Mouse (Mus musculus): Measurements from ENCODE around the gene Prkd2. TPM values are rescaled to one million over a fixed set of nuclear protein-coding genes. Genes with fewer than 3 reads are reported as not detected.

Gene Prkd2
- 2.7 and 3.5 TPM in 2 replicates for polyA plus RNA-seq (2015; fragmentation: Nextera tagmentation; extraction: Ambion mirVana)

DNA sequence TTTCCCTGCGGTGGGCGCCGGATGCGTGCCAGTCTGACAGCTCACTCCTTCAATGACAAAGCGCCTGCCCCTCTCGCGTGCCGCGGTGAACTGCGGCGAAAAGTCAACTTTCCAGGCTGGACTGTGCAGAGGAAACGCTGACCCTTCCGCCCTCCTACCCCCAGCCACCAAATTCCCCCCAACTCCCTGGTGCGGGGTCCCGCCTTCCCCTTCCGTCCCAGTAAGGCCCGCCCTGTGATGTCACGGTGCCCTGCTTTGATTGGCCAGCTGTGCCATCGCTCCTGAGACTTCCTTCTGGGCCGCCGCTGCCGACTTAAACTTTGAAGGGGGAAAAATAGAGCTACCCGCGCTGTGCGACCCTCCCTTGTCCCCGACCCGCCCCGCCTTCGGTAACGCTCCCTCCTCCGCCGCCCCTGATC is at the start of gene Prkd2:
Prkd2 (plus strand) TSS at position 258 of the 419 bp plus-strand sequence.
- Histone ChIP-seq H3K27me3 (no peaks in the 10 kb centered on the region), H3K27ac (peak within 1 kb of the TSS; percentile 78), H3K9ac (peak within 1 kb of the TSS; percentile 84), H3K9me3 (replicated peaks) (no peaks in the 10 kb centered on the region), H3K4me3 (replicated peaks) (peak within 1 kb of the TSS; percentile 73), H3K4me2 (peak within 1 kb of the TSS; percentile 100), H3K36me3 (peaks cover 38% of the 10 kb centered on the region), H3K4me1 (replicated peaks) (peaks cover 63% of the 10 kb centered on the region)
- under 1% methylated on average over 32 of the region's 32 CpGs for WGBS (ENCODE audit: insufficient replicate concordance)
- DNase-seq (peak; percentile 77), ATAC-seq (ENCODE audit: low read depth) (peak; percentile 82)

DNA sequence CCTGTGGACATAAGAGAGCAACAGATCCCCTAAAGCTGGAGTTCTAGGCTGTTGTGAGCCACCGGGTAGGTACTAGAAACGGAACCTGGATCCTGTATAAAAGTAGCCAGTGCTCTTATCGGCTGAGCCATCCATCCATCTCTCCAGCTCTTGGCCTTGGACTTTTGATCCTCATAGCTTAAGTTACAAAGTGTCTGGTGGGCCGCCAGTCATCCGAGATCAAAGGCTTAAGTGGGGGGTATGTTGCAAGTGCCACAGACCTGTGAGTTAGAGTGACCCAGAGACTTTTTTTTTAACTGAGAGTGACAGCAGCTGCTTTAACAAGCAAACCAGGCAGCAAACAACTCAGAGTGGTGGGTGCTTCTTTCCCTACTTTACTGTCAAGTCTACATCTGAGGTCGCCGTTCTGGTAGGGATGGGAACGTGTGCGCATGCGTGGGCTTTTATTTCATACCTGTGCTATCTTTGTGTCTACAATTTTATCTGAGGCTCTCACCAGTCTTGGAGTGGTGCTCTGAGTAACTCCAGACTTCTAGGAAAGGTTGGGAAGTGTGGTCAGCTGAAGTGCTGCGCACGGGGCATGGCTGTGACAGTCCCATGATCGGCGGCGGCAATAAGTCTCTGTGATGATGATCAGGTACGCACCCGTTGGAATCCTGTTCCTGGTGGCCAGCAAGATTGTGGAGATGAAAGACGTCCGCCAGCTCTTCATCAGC is 49.5 kb upstream of the Prkd2 start:
- no peaks in the 10 kb centered on the region for H3K27me3 ChIP-seq
- H3K36me3 ChIP-seq = peaks cover 100% of the 10 kb centered on the region
- H3K4me3 ChIP-seq (replicated peaks) = 0 out of 2 replicates have a peak overlapping the region, but pooled peaks have one; percentile 11
- ATAC-seq (ENCODE audit: low read depth) (no peak; the same call in 1 of the 2 replicates), DNase-seq (no peak)
- peak overlapping the region; percentile 15; the same call in 1 of the 2 replicates for H3K4me2 ChIP-seq
- peaks cover 14% of the 10 kb centered on the region for H3K4me1 ChIP-seq (replicated peaks)
- 87% methylated on average over 19 of the region's 19 CpGs for WGBS (ENCODE audit: insufficient replicate concordance)
- no peak overlapping the region for H3K9ac ChIP-seq
- no peaks in the 10 kb centered on the region for H3K9me3 ChIP-seq (replicated peaks)
- H3K27ac ChIP-seq = peak overlapping the region; percentile 41; the same call in 1 of the 2 replicates

DNA sequence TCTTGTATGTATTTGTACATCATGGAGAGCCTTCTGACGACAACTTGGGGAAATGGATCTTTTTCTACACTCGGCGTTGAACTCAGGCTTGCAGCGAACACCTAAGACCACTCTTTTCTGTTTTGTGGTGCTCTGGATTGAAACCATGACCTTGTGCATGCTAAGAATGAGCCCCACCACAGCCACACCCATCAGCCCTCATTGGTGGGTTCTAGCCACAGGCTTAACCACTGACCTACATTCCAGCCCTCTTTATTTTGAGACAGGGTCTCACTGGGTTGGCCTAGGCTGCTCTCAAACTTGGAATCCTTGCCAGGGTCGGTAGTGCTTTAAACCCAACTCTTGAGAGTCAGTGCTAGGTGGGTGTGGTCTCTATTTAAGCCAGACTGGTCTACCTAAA is 47.8 kb upstream of the Prkd2 start:
- ATAC-seq (ENCODE audit: low read depth) (no peak), DNase-seq (no peak)
- 92% methylated on average over 5 of the region's 5 CpGs for WGBS (ENCODE audit: insufficient replicate concordance)
- H3K4me1 ChIP-seq (replicated peaks) = peaks cover 13% of the 10 kb centered on the region
- H3K27ac ChIP-seq = no peak overlapping the region
- H3K9me3 ChIP-seq (replicated peaks) = no peaks in the 10 kb centered on the region
- H3K27me3 ChIP-seq = no peaks in the 10 kb centered on the region
- H3K4me2 ChIP-seq = no peak overlapping the region
- H3K9ac ChIP-seq = no peak overlapping the region
- H3K36me3 ChIP-seq = peaks cover 97% of the 10 kb centered on the region
- H3K4me3 ChIP-seq (replicated peaks) = no peak overlapping the region

DNA sequence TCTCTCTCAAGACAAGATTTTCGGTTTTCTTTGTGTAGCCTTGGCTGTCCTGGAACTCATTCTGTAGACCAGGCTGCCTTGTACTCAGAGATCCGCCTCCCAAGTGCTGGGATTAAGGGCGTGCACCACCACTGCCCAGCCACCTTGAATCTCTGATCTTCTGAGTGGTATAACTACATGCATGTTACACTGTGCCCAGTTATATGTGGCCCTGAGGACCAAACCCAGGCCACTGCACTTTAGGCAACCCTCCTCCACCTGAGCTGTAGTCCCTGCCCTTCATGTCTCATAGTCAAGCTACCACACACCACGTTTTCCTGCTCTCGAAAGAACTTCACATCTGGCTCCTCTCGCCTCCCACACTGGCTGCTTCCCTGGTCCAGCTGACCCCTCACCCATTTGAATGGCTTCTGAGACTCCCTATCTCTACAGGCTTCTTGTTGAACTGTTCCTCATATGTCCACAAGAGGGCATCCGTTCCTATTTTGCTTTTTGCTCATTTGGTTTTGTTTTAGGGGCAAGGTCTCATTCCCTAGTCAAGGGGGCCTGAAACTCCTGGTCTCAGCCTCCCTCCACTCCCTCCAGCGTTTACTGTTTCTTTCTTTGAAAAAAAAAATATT is 38.2 kb upstream of the Prkd2 start:
- Histone ChIP-seq H3K36me3 (0 out of 2 replicates have a peak, but pooled peaks cover 3% of the 10 kb centered on the region), H3K27me3 (no peaks in the 10 kb centered on the region), H3K4me2 (no peak overlapping the region), H3K9me3 (replicated peaks) (no peaks in the 10 kb centered on the region), H3K9ac (no peak overlapping the region), H3K4me3 (replicated peaks) (no peak overlapping the region), H3K4me1 (replicated peaks) (peaks cover 4% of the 10 kb centered on the region), H3K27ac (no peak overlapping the region)
- WGBS (ENCODE audit: insufficient replicate concordance) = 24% methylated on average over 8 of the region's 8 CpGs
- ATAC-seq (ENCODE audit: low read depth) (0 out of 2 replicates have a peak, but pooled peaks have one; percentile 42), DNase-seq (no peak)

DNA sequence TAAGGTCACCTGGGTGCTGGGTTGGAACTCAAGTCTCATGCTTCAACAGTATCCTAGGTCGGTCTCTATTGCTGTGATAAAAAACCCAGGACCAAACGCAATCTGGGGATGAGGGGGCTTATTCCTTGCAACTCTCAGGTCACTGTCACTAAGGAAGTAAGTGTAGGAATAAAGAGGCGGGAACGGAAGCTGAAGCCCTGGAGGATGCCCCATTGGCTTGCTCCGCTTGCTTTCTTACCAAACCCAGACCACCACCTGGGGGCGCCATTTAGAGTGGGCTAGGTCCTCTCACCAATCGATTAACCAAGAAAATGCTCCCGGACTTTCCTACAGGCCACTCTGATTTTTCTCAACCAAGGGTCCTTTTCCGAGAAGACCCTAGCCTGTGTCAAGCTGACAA is 34.8 kb upstream of the Prkd2 start:
- Histone ChIP-seq H3K4me3 (replicated peaks) (no peak overlapping the region), H3K36me3 (no peaks in the 10 kb centered on the region), H3K27ac (no peak overlapping the region), H3K4me1 (replicated peaks) (peaks cover 21% of the 10 kb centered on the region), H3K9me3 (replicated peaks) (no peaks in the 10 kb centered on the region), H3K27me3 (peaks cover 26% of the 10 kb centered on the region), H3K4me2 (no peak overlapping the region), H3K9ac (no peak overlapping the region)
- no peak for DNase-seq
- 68% methylated on average over 9 of the region's 9 CpGs for WGBS (ENCODE audit: insufficient replicate concordance)
- ATAC-seq (ENCODE audit: low read depth) = no peak

- Histone ChIP-seq H3K4me3 (replicated peaks) (no peak overlapping the region), H3K9ac (no peak overlapping the region), H3K27ac (no peak overlapping the region), H3K9me3 (replicated peaks) (no peaks in the 10 kb centered on the region), H3K27me3 (peaks cover 26% of the 10 kb centered on the region), H3K4me2 (no peak overlapping the region), H3K4me1 (replicated peaks) (peaks cover 21% of the 10 kb centered on the region), H3K36me3 (peaks cover 2% of the 10 kb centered on the region; the same call in 1 of the 2 replicates)
- no peak for DNase-seq
- ATAC-seq (ENCODE audit: low read depth) = no peak
- 77% methylated on average over 9 of the region's 9 CpGs for WGBS (ENCODE audit: insufficient replicate concordance)
Measured at GRCm38 (mm10) chr7:16808647-16809046, 34.1 kb upstream of the Prkd2 start.

DNA sequence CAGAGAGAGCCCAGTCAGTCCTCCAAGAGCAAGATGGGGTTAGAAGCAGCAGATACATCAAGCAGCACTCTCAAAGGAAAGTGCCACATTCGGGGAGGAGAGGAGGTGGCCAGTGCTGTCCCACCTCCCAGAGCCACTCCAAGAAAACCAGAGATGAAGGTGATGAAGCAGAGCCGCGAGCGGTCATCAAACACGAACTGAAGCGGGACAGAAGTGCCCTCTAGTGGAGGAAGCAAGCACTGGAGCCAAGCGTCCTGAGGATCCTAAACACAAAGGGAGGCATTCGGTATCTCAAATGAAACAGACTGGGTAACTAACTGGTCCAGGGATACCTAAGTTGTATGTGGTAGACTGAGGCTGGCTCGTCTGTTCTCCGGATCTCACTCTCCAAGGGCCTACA is 33.0 kb upstream of the Prkd2 start:
- peaks cover 26% of the 10 kb centered on the region for H3K27me3 ChIP-seq
- H3K9me3 ChIP-seq (replicated peaks) = no peaks in the 10 kb centered on the region
- H3K36me3 ChIP-seq = peaks cover 4% of the 10 kb centered on the region; the same call in 1 of the 2 replicates
- 21% methylated on average over 10 of the region's 10 CpGs for WGBS (ENCODE audit: insufficient replicate concordance)
- H3K4me3 ChIP-seq (replicated peaks) = no peak overlapping the region
- peaks cover 17% of the 10 kb centered on the region for H3K4me1 ChIP-seq (replicated peaks)
- H3K9ac ChIP-seq = no peak overlapping the region
- H3K27ac ChIP-seq = no peak overlapping the region
- DNase-seq (peak; percentile 53), ATAC-seq (ENCODE audit: low read depth) (peak; percentile 36)
- H3K4me2 ChIP-seq = no peak overlapping the region

GRCm38 (mm10) chr7:16810399-16810919 is 32.2 kb upstream of the Prkd2 start:
- Histone ChIP-seq H3K27ac (no peak overlapping the region), H3K36me3 (peaks cover 4% of the 10 kb centered on the region; the same call in 1 of the 2 replicates)
- 59% methylated on average over 28 of the region's 28 CpGs for WGBS (ENCODE audit: insufficient replicate concordance)

DNA sequence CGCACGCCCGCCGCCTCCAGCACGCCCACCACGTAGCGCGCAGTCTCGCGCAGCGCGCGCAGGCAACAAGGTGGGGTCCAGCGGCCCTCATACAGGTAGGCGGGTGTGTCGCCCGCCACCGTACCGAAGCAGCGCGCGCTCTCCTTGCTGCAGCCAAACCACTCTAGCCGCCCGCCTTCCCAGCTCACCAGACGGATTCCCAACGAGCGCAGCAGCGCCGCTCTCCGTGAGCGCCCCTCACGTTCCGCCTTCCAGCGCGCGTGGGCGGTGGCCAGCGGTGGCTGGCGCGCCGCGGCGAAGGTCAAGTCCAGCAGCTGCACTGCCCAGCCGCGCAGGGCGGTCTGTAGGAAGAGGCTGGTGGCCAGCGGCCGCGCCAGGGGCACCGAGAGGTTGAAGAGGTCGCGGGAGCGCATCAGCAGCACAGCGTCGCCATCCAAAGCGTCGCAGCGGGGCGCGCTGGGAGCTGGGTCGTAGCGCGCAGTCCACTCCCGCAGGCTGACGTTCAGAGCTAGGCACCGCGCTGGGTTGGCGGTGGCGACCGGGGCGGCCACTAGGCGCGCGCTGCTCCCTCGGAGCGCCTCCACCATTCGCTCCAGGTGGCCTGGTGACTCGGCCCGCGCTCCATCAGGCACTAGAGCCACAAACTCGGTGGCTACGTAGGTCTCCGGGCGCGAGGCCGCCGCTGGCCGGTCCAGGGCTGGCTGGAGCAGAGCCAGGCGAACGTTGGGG is 31.6 kb upstream of the Prkd2 start:
- DNase-seq = no peak
- H3K9me3 ChIP-seq (replicated peaks) = no peaks in the 10 kb centered on the region
- H3K4me3 ChIP-seq (replicated peaks) = peak overlapping the region; percentile 27
- peak; percentile 9; the same call in 1 of the 2 replicates for ATAC-seq (ENCODE audit: low read depth)
- H3K36me3 ChIP-seq = peaks cover 4% of the 10 kb centered on the region; the same call in 1 of the 2 replicates
- peaks cover 30% of the 10 kb centered on the region for H3K4me1 ChIP-seq (replicated peaks)
- peaks cover 26% of the 10 kb centered on the region for H3K27me3 ChIP-seq
- 24% methylated on average over 90 of the region's 90 CpGs for WGBS (ENCODE audit: insufficient replicate concordance)
- H3K4me2 ChIP-seq = peak overlapping the region; percentile 62
- peak overlapping the region; percentile 17; the same call in 1 of the 2 replicates for H3K9ac ChIP-seq
- no peak overlapping the region for H3K27ac ChIP-seq

More at GRCm38 (mm10) chr7:16810399-16810919, 32.2 kb upstream of the Prkd2 start:
- peak overlapping the region; percentile 62 for H3K4me2 ChIP-seq
- peaks cover 24% of the 10 kb centered on the region for H3K4me1 ChIP-seq (replicated peaks)
- H3K9me3 ChIP-seq (replicated peaks) = no peaks in the 10 kb centered on the region
- no peak overlapping the region for H3K4me3 ChIP-seq (replicated peaks)
- H3K27me3 ChIP-seq = peaks cover 26% of the 10 kb centered on the region
- no peak for DNase-seq
- peak overlapping the region; percentile 17; the same call in 1 of the 2 replicates for H3K9ac ChIP-seq
- ATAC-seq (ENCODE audit: low read depth) = 0 out of 2 replicates have a peak, but pooled peaks have one; percentile 5

GRCm38 (mm10) chr7:16811649-16812070 is 31.0 kb upstream of the Prkd2 start:
- peak overlapping the region; percentile 62 for H3K4me2 ChIP-seq
- H3K27ac ChIP-seq = no peak overlapping the region
- DNase-seq (no peak), ATAC-seq (ENCODE audit: low read depth) (no peak)
- H3K36me3 ChIP-seq = peaks cover 4% of the 10 kb centered on the region; the same call in 1 of the 2 replicates
- no peak overlapping the region for H3K9ac ChIP-seq
- peaks cover 26% of the 10 kb centered on the region for H3K27me3 ChIP-seq
- no peaks in the 10 kb centered on the region for H3K9me3 ChIP-seq (replicated peaks)
- 47% methylated on average over 17 of the region's 17 CpGs for WGBS (ENCODE audit: insufficient replicate concordance)
- H3K4me3 ChIP-seq (replicated peaks) = peak overlapping the region; percentile 27
- peaks cover 30% of the 10 kb centered on the region for H3K4me1 ChIP-seq (replicated peaks)

All from liver, embryonic 13.5 days (tissue).